Mouse (Mus musculus) midbrain, postnatal 0 days (tissue): Measurements from ENCODE around the gene Epn1. TPM values are rescaled to one million over a fixed set of nuclear protein-coding genes. Genes with fewer than 3 reads are reported as not detected.

Experiments used
- ATAC-seq: fragments of 200-750 bp; cut with Nextera tagmentation; 2 replicates; pipeline ENCODE4 v1.8.0; 2017; ENCODE audit warnings: moderate number of reproducible peaks, mild to moderate bottlenecking, moderate TSS enrichment, moderate library complexity; ENCODE audit not compliant: low FRiP score
- DNase-seq: peaks from one replicate; pipeline ENCODE4 v3.0.0-alpha.2; 2015; ENCODE audit warnings: low spot score
- H3K27ac ChIP-seq: fragments of 300-500 bp; sonication (generic); 2 replicates; pipeline ENCODE4 v1.5.1; 2014; ENCODE audit warnings: low read depth, mild to moderate bottlenecking, low read length, mixed read lengths
- H3K27me3 ChIP-seq: fragments of 300-500 bp; sonication (generic); 2 replicates; pipeline ENCODE4 v1.6.1; 2014; ENCODE audit warnings: low read length, control low read depth, mixed read lengths; ENCODE audit not compliant: insufficient read depth
- H3K36me3 ChIP-seq: fragments of 300-500 bp; sonication (generic); 2 replicates; pipeline ENCODE4 v1.6.1; 2014; ENCODE audit warnings: low read length, control low read depth, mixed read lengths; ENCODE audit not compliant: insufficient read depth
- H3K4me1 ChIP-seq: fragments of 300-500 bp; sonication (generic); 2 replicates; pipeline ENCODE4 v1.6.1; 2014; ENCODE audit warnings: mild to moderate bottlenecking, control low read depth, antibody characterized with exemption, low read length, mixed read lengths; ENCODE audit not compliant: insufficient read depth
- H3K4me2 ChIP-seq: fragments of 300-500 bp; sonication (generic); 2 replicates; pipeline ENCODE4 v1.6.1; 2014; ENCODE audit warnings: low read depth, mild to moderate bottlenecking, low read length, mixed read lengths; ENCODE audit not compliant: poor library complexity, severe bottlenecking
- H3K4me3 ChIP-seq: fragments of 300-500 bp; sonication (generic); 2 replicates; pipeline ENCODE4 v1.5.1; 2014; ENCODE audit warnings: low read depth, mild to moderate bottlenecking, low read length, moderate library complexity
- H3K9ac ChIP-seq: fragments of 300-500 bp; sonication (generic); replicated peaks from 2 replicates; pipeline ENCODE4 v1.6.1; 2014; ENCODE audit warnings: mild to moderate bottlenecking, low read length, moderate library complexity, mixed read lengths; ENCODE audit not compliant: poor library complexity, severe bottlenecking
- H3K9me3 ChIP-seq: fragments of 300-500 bp; sonication (generic); 2 replicates; pipeline ENCODE4 v1.6.1; 2016; ENCODE audit warnings: low read length, control low read depth
- CTCF ChIP-seq: IDR thresholded peaks from 2 replicates; pipeline ENCODE4 v1.5.1; 2016; ENCODE audit warnings: antibody characterized with exemption, mild to moderate bottlenecking
- WGBS: fragments of 180-500 bp; shearing (Covaris S2); extraction: QIAGEN DNeasy Blood & Tissue Kit; methylation state at CpG from one replicate; pipeline ENCODE4 v1.1.7; 2014; 5-methylcytosine and 5-hydroxymethylcytosine counted together
- polyA plus RNA-seq: library from polyadenylated mRNA; unstranded; fragments of >200 nt; fragmentation: Nextera tagmentation; extraction: Ambion mirVana; gene quantifications from 2 replicates; pipeline ENCODE4 v1.2.1, GENCODE M21; 2015
- total RNA-seq: library from RNA; depleted of rRNA; stranded (reverse); fragments of >200 nt; gene quantifications from 2 replicates; pipeline ENCODE4 v1.2.3, GENCODE M21; 2014

Gene Epn1
- total and polyA plus RNA-seq, 2 experiments from 2014 or later = 130 to 484 TPM

GRCm38 (mm10) chr7:5083325-5084105, 3.5 kb downstream of the Epn1 start:
- Histone ChIP-seq H3K9ac (no peak overlapping the region), H3K4me3 (no peak overlapping the region), H3K4me2 (no peak overlapping the region), H3K27ac (no peak overlapping the region), H3K4me1 (0 out of 2 replicates have a peak, but pooled peaks cover 7% of the 10 kb centered on the region), H3K27me3 (no peaks in the 10 kb centered on the region), H3K36me3 (peaks cover 22% of the 10 kb centered on the region), H3K9me3 (no peaks in the 10 kb centered on the region)
- no peak for TF ChIP-seq CTCF
- 94% methylated on average over 18 of the region's 18 CpGs for WGBS
- ATAC-seq (no peak), DNase-seq (no peak)

- Histone ChIP-seq H3K27ac (no peak overlapping the region), H3K9ac (no peak overlapping the region), H3K4me3 (no peak overlapping the region), H3K9me3 (no peaks in the 10 kb centered on the region), H3K4me2 (no peak overlapping the region), H3K4me1 (0 out of 2 replicates have a peak, but pooled peaks cover 7% of the 10 kb centered on the region), H3K27me3 (no peaks in the 10 kb centered on the region), H3K36me3 (peaks cover 17% of the 10 kb centered on the region)
- 91% methylated on average over 1 of the region's 1 CpGs for WGBS
- ATAC-seq = no peak
- DNase-seq = no peak
- TF ChIP-seq CTCF = no peak
Observed at GRCm38 (mm10) chr7:5085512-5085911, 5.5 kb downstream of the Epn1 start.

DNA sequence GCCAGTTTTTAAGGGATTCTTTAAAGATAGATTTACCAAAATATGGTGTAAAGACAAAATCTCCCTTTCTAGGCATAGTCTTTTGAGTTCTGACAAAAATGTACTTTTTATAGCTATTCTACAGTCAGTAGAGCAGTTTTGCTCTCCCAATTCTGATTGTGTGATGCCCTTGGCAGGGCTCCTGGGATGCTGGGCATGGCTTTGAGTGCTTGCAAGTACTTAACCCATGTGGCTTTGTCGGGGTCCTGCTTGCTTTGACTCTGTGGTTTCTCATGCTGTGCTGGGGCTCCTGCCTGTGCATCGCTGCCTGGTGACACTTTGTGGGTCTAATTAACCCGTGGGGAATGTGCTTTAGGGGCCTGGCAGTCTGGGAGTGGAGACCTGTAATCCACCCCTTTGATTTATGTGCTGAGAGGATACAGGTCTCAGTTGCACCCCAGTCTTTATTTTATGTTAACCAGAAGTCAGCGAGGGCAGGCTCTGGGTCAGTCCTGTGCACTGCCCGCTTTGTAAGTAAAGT, 6.9 kb downstream of the Epn1 start:
- Histone ChIP-seq H3K4me3 (no peak overlapping the region), H3K4me2 (no peak overlapping the region), H3K27ac (no peak overlapping the region), H3K9me3 (no peaks in the 10 kb centered on the region), H3K4me1 (0 out of 2 replicates have a peak, but pooled peaks cover 2% of the 10 kb centered on the region), H3K27me3 (no peaks in the 10 kb centered on the region), H3K9ac (no peak overlapping the region), H3K36me3 (peaks cover 20% of the 10 kb centered on the region)
- DNase-seq = no peak
- WGBS = 67% methylated on average over 5 of the region's 5 CpGs
- no peak for TF ChIP-seq CTCF
- no peak for ATAC-seq

- ATAC-seq (no peak), DNase-seq (no peak)
- no peaks in the 10 kb centered on the region for H3K9me3 ChIP-seq
- no peaks in the 10 kb centered on the region for H3K4me1 ChIP-seq
- TF ChIP-seq CTCF = no peak
- no peak overlapping the region for H3K9ac ChIP-seq
- WGBS = 85% methylated on average over 4 of the region's 4 CpGs
- H3K4me3 ChIP-seq = no peak overlapping the region
- H3K27ac ChIP-seq = no peak overlapping the region
- peaks cover 24% of the 10 kb centered on the region for H3K36me3 ChIP-seq
- H3K4me2 ChIP-seq = no peak overlapping the region
- no peaks in the 10 kb centered on the region for H3K27me3 ChIP-seq
Observed at GRCm38 (mm10) chr7:5087886-5088285, 7.9 kb downstream of the Epn1 start.

GRCm38 (mm10) chr7:5089853-5090252, 9.8 kb downstream of the Epn1 start:
- ATAC-seq (no peak), DNase-seq (no peak)
- 94% methylated on average over 15 of the region's 15 CpGs for WGBS
- H3K27me3 ChIP-seq = no peaks in the 10 kb centered on the region
- no peak for TF ChIP-seq CTCF
- H3K9ac ChIP-seq = no peak overlapping the region
- H3K4me3 ChIP-seq = no peak overlapping the region
- H3K4me2 ChIP-seq = no peak overlapping the region
- H3K4me1 ChIP-seq = no peaks in the 10 kb centered on the region
- H3K27ac ChIP-seq = no peak overlapping the region
- H3K9me3 ChIP-seq = no peaks in the 10 kb centered on the region
- H3K36me3 ChIP-seq = peaks cover 34% of the 10 kb centered on the region

GRCm38 (mm10) chr7:5091008-5091728, 11.1 kb downstream of the Epn1 start:
- Histone ChIP-seq H3K4me3 (no peak overlapping the region), H3K4me1 (no peaks in the 10 kb centered on the region), H3K9me3 (no peaks in the 10 kb centered on the region), H3K36me3 (peaks cover 43% of the 10 kb centered on the region), H3K9ac (no peak overlapping the region), H3K27me3 (no peaks in the 10 kb centered on the region), H3K27ac (no peak overlapping the region), H3K4me2 (no peak overlapping the region)
- DNase-seq (no peak), ATAC-seq (no peak)
- no peak for TF ChIP-seq CTCF
- 93% methylated on average over 15 of the region's 15 CpGs for WGBS
